Mouse (Mus musculus) heart, postnatal 14 days (tissue): ENCODE results near the gene Sspo. TPM values are rescaled to one million over a fixed set of nuclear protein-coding genes. Genes with fewer than 3 reads are reported as not detected.

Experiments
- DNase-seq, 2 experiments: peaks; one replicate each; pipeline ENCODE4 v3.0.0; 2021 to 2022
- intact Hi-C: fragments of 180-260 bp; cut with DNase I; formaldehyde crosslinking; loops from one replicate; pipeline ENCODE4 v1.15.1; 2025
- microRNA-seq, 2 experiments: library from miRNA; unstranded; fragments of <30 nt; microRNA quantifications; one replicate each; pipeline ENCODE4 v1.2.0; 2021 to 2022
- total RNA-seq, 2 experiments: library from RNA; stranded (reverse); gene quantifications; 2 replicates each; pipeline ENCODE4 v1.2.3; 2021

Gene Sspo
- total RNA-seq, 2 experiments from 2014 or later = 0.43 to 0.51 TPM

GRCm38 (mm10) chr6:48534913-48535312, 86.9 kb downstream of the Sspo start:
- intact Hi-C loops = loop anchor here (10.0 kb wide), 1 partner anchor 360 kb away; no protein-coding TSS in a partner anchor
- DNase-seq = no peak

- no peak for DNase-seq
- intact Hi-C loops = loop anchor here (10.0 kb wide), 1 partner anchor 361 kb away; no protein-coding TSS in a partner anchor
Observed at GRCm38 (mm10) chr6:48536091-48536490, 88.1 kb downstream of the Sspo start.

GRCm38 (mm10) chr6:48537105-48537954, 89.3 kb downstream of the Sspo start, which contains the start of gene Atp6v0e2:
Atp6v0e2 (plus strand) TSS chr6:48537615.
- intact Hi-C loops = loop anchor here (10.0 kb wide), 1 partner anchor 363 kb away; no protein-coding TSS in a partner anchor
- peak; percentile 82 to 84 for DNase-seq

GRCm38 (mm10) chr6:48538841-48539737, 91.1 kb downstream of the Sspo start:
- DNase-seq = peak; percentile 73 to 86
- intact Hi-C loops = loop anchor here (10.0 kb wide), 1 partner anchor 364 kb away; no protein-coding TSS in a partner anchor

GRCm38 (mm10) chr6:48539860-48540259, 91.8 kb downstream of the Sspo start:
- DNase-seq = no peak

GRCm38 (mm10) chr6:48540721-48541120, 92.7 kb downstream of the Sspo start:
- no peak for DNase-seq
- intact Hi-C loops = loop anchor here (5.0 kb wide), 1 partner anchor 232 kb away; the partner anchor contains the start of gene Gimap3

More at GRCm38 (mm10) chr6:48539860-48540259, 91.8 kb downstream of the Sspo start:
- intact Hi-C loops = loop anchor here (5.0 to 10.0 kb wide), 2 partner anchors 232 to 365 kb away; partner anchors contain the start of gene Gimap3

GRCm38 (mm10) chr6:48541560-48542450, 93.8 kb downstream of the Sspo start:
- intact Hi-C loops = loop anchor here (5.0 kb wide), 1 partner anchor 230 kb away; the partner anchor contains the start of gene Gimap3
- DNase-seq = no peak

- intact Hi-C loops = loop anchor here (5.0 kb wide), 1 partner anchor 230 kb away; the partner anchor contains the start of gene Gimap3
Observed at GRCm38 (mm10) chr6:48542631-48543030, 94.6 kb downstream of the Sspo start.

GRCm38 (mm10) chr6:48545251-48545650, 97.2 kb downstream of the Sspo start:
- no peak for DNase-seq
- intact Hi-C loops = no loop called here

More at GRCm38 (mm10) chr6:48542631-48543030, 94.6 kb downstream of the Sspo start:
- DNase-seq = no peak

- intact Hi-C loops = loop anchor here (2.0 kb wide), 1 partner anchor 97 kb away; no protein-coding TSS in a partner anchor
- DNase-seq = peak; percentile 45 to 64
Observed at GRCm38 (mm10) chr6:48546271-48546670, 98.2 kb downstream of the Sspo start.

- DNase-seq = peak in 1 of 2 experiments; percentile 37
- intact Hi-C loops = loop anchor here (2.0 kb wide), 1 partner anchor 96 kb away; no protein-coding TSS in a partner anchor
Observed at GRCm38 (mm10) chr6:48546858-48547257, 98.8 kb downstream of the Sspo start.

GRCm38 (mm10) chr6:48548314-48548713, 100.3 kb downstream of the Sspo start:
- no peak for DNase-seq
- intact Hi-C loops = no loop called here

Small RNA genes lying within 50 kb of the gene (microRNA-seq; reads per million reads assigned to microRNA genes)
- gene Gm24325 = 0 reads per million in 2 experiments

Other genes with a start within 250 kb of the Sspo start
- gene Krba1, start 52.6 kb upstream of the Sspo start, total RNA-seq = 10 to 100 TPM; 24.9 to 26.5 TPM
- 10 to 100 TPM; 13.8 to 16.4 TPM for gene Zfp467, start 2.4 kb upstream of the Sspo start, total RNA-seq
- 10 to 100 TPM; 17.2 to 18.2 TPM for gene Atp6v0e2, start 89.4 kb downstream of the Sspo start, total RNA-seq
- 10 to 100 TPM; 12.9 to 14.5 TPM for gene Lrrc61, start 106.6 kb downstream of the Sspo start, total RNA-seq
- gene Rarres2, start 124.6 kb downstream of the Sspo start, total RNA-seq = 10 to 100 TPM; 87.7 to 93.2 TPM
- not detected for gene Gm45021, start 141.4 kb downstream of the Sspo start, total RNA-seq
- gene Repin1, start 145.7 kb downstream of the Sspo start, total RNA-seq = 10 to 100 TPM; 24.0 to 27.5 TPM
- not detected for gene Gm44965, start 145.7 kb downstream of the Sspo start, total RNA-seq
- 1 to 10 TPM; 8.2 to 8.3 TPM for gene Zfp775, start 153.8 kb downstream of the Sspo start, total RNA-seq
- gene AI854703, start 178.5 kb downstream of the Sspo start, total RNA-seq = under 1 TPM; 0.24 to 0.67 TPM
- gene Gimap8, start 199.0 kb downstream of the Sspo start, total RNA-seq = 10 to 100 TPM in 1 of 2 experiments, 1 to 10 TPM in 1; 8.6 to 11.0 TPM
- gene Gimap9, start 227.9 kb downstream of the Sspo start, total RNA-seq = 1 to 10 TPM; 4.2 to 6.4 TPM
- gene Gimap4, start 236.3 kb downstream of the Sspo start, total RNA-seq = 10 to 100 TPM; 32.2 to 42.6 TPM